Mouse (Mus musculus) cerebellum, adult 2 months (tissue): ENCODE measurements around the gene Capn10. TPM values are rescaled to one million over a fixed set of nuclear protein-coding genes. Genes with fewer than 3 reads are reported as not detected.

Experiments used
- DNase-seq, 2 experiments: peaks; one replicate each; pipeline ENCODE4 v3.0.0; 2021
- H3K27ac ChIP-seq: fragments of 200-500 bp; 2 replicates; pipeline ENCODE4 v1.5.1; 2012; ENCODE audit warnings: low read length, control low read depth, inconsistent platforms; ENCODE audit not compliant: insufficient read depth
- H3K27me3 ChIP-seq: fragments of 200-500 bp; 2 replicates; pipeline ENCODE4 v1.6.1; 2012; ENCODE audit warnings: inconsistent platforms, mild to moderate bottlenecking, low read length, moderate library complexity; ENCODE audit not compliant: control insufficient read depth, insufficient read depth
- H3K4me1 ChIP-seq: fragments of 200-500 bp; 2 replicates; pipeline ENCODE4 v1.6.1; 2011; ENCODE audit warnings: low read length; ENCODE audit not compliant: control insufficient read depth, insufficient read depth
- H3K4me3 ChIP-seq: fragments of 200-500 bp; replicated peaks from 2 replicates; pipeline ENCODE3; 2011; ENCODE audit warnings: mild to moderate bottlenecking, low read depth, low read length, control low read depth; ENCODE audit not compliant: insufficient read depth
- CTCF ChIP-seq: fragments of 200-500 bp; IDR thresholded peaks from 2 replicates; pipeline ENCODE4 v1.5.1; 2011; ENCODE audit warnings: low read depth, mild to moderate bottlenecking, control low read depth, low read length, moderate library complexity, borderline replicate concordance; ENCODE audit not compliant: insufficient read depth
- POLR2A ChIP-seq: fragments of 200-500 bp; IDR thresholded peaks from 2 replicates; pipeline ENCODE4 v1.6.1; 2011; ENCODE audit warnings: low read length, control low read depth, borderline replicate concordance; ENCODE audit not compliant: insufficient read depth
- WGBS: fragments of 180-500 bp; shearing (Covaris S2); methylation state at CpG from one replicate; pipeline ENCODE4 v1.1.7; 2018; 5-methylcytosine and 5-hydroxymethylcytosine counted together
- polyA plus RNA-seq: library from polyadenylated mRNA; depleted of rRNA; stranded (reverse); fragments of >200 nt; gene quantifications from 2 replicates; pipeline ENCODE4 v1.2.3, GENCODE M21; 2012

Gene Capn10
- polyA plus RNA-seq, 1 experiment, result 44.5 TPM

GRCm38 (mm10) chr1:92906779-92907631 is 27.2 kb upstream of the Capn10 start, which contains the start of gene Dusp28:
Gene Dusp28 (plus strand): TSS chr1:92906981.
- peaks cover 10% of the 10 kb centered on the region for H3K4me1 ChIP-seq
- peak within 1 kb of the TSS; percentile 86 for H3K27ac ChIP-seq
- WGBS, result under 1% methylated on average over 81 of the region's 81 CpGs
- H3K4me3 ChIP-seq, result peak within 1 kb of the TSS; percentile 67
- H3K27me3 ChIP-seq, result no peaks in the 10 kb centered on the region
- TF ChIP-seq CTCF (peak; percentile 44; the same call in 1 of the 2 replicates), POLR2A (peak; percentile 88)
- peak; percentile 89 to 93 for DNase-seq

GRCm38 (mm10) chr1:92907632-92908360 is 26.4 kb upstream of the Capn10 start:
- peaks cover 14% of the 10 kb centered on the region for H3K4me1 ChIP-seq
- H3K27ac ChIP-seq, result peak overlapping the region; percentile 75; the same call in 1 of the 2 replicates
- TF ChIP-seq CTCF, result no peak
- TF ChIP-seq POLR2A, result no peak
- no peaks in the 10 kb centered on the region for H3K27me3 ChIP-seq
- 40% methylated on average over 20 of the region's 20 CpGs for WGBS
- H3K4me3 ChIP-seq, result peak overlapping the region; percentile 67
- DNase-seq, result no peak

GRCm38 (mm10) chr1:92908664-92909063 is 25.5 kb upstream of the Capn10 start:
- Histone ChIP-seq H3K4me1 (peaks cover 14% of the 10 kb centered on the region), H3K4me3 (no peak overlapping the region), H3K27me3 (no peaks in the 10 kb centered on the region), H3K27ac (no peak overlapping the region)
- no peak for DNase-seq
- no peak for TF ChIP-seq CTCF
- no peak for TF ChIP-seq POLR2A
- 94% methylated on average over 3 of the region's 3 CpGs for WGBS

GRCm38 (mm10) chr1:92909068-92909467 is 25.1 kb upstream of the Capn10 start:
- no peak for DNase-seq
- Histone ChIP-seq H3K4me1 (peaks cover 14% of the 10 kb centered on the region), H3K4me3 (no peak overlapping the region), H3K27me3 (no peaks in the 10 kb centered on the region), H3K27ac (no peak overlapping the region)
- 64% methylated on average over 4 of the region's 4 CpGs for WGBS
- TF ChIP-seq POLR2A (no peak), CTCF (no peak)

- no peaks in the 10 kb centered on the region for H3K27me3 ChIP-seq
- peaks cover 14% of the 10 kb centered on the region for H3K4me1 ChIP-seq
- whole genome bisulfite sequencing, result under 1% methylated on average over 43 of the region's 57 CpGs
- peak; percentile 53; the same call in 1 of the 2 replicates for TF ChIP-seq CTCF
- TF ChIP-seq POLR2A, result peak; percentile 73
- peak within 1 kb of the TSS; percentile 66 for H3K4me3 ChIP-seq
- DNase-seq, result peak; percentile 87 to 88
- peak within 1 kb of the TSS; percentile 26 for H3K27ac ChIP-seq
These were observed 23.8 kb upstream of the Capn10 start, which contains the start of gene Rnpepl1 for GRCm38 (mm10) chr1:92910239-92910885. Gene Rnpepl1 (plus strand): TSS chr1:92910783.

GRCm38 (mm10) chr1:92910925-92911720 is 23.1 kb upstream of the Capn10 start:
- WGBS, result 1% methylated on average over 56 of the region's 85 CpGs
- DNase-seq, result peak; percentile 83 to 84

GRCm38 (mm10) chr1:92911721-92912138 is 22.4 kb upstream of the Capn10 start:
- peak in 1 of 2 experiments; percentile 50 for DNase-seq
- H3K4me1 ChIP-seq, result peaks cover 14% of the 10 kb centered on the region
- H3K4me3 ChIP-seq, result peak overlapping the region; percentile 63
- no peak for TF ChIP-seq POLR2A
- no peak for TF ChIP-seq CTCF
- H3K27ac ChIP-seq, result peak overlapping the region; percentile 26
- H3K27me3 ChIP-seq, result no peaks in the 10 kb centered on the region
- 22% methylated on average over 8 of the region's 8 CpGs for WGBS

More at GRCm38 (mm10) chr1:92910925-92911720, 23.1 kb upstream of the Capn10 start:
- TF ChIP-seq CTCF, result no peak
- peak; percentile 40; the same call in 1 of the 2 replicates for TF ChIP-seq POLR2A
- H3K27ac ChIP-seq, result peak overlapping the region; percentile 26
- H3K4me3 ChIP-seq, result peak overlapping the region; percentile 63
- no peaks in the 10 kb centered on the region for H3K27me3 ChIP-seq
- peaks cover 14% of the 10 kb centered on the region for H3K4me1 ChIP-seq
